Mouse (Mus musculus): ENCODE data around the gene Rcan2. TPM values are rescaled to one million over a fixed set of nuclear protein-coding genes. Genes with fewer than 3 reads are reported as not detected.

The Rcan2 gene
- polyA plus RNA-seq, 1 experiment: 3.1 TPM

DNA sequence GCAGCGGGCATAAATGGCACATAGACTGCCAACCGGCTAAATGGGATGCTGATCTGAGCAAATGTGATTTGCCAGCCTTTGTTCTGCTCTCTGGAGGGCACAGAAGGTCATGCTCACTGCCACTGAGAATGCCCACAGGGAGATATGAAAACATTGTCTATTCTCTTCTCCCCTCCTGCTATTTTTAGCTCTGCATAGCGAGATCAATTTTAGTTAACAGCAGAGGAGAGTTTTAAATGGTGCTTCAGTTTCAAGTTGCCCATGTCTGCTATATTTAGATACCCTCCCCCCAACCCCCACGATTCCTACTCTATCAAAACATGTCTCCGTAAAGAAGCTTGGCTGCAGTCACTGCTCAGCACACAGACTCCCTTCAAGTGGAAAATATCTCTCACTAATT lies 225.2 kb downstream of the Rcan2 start:
- peaks cover 2% of the 10 kb centered on the region for H3K4me1 ChIP-seq (ENCODE audit: control insufficient read depth, insufficient read depth, low read length)
- no peak overlapping the region for H3K27ac ChIP-seq (ENCODE audit: insufficient read depth, low read length)
- no peaks in the 10 kb centered on the region for H3K27me3 ChIP-seq (ENCODE audit: control insufficient read depth, insufficient read depth, low read length, poor library complexity, severe bottlenecking)
- H3K9me3 ChIP-seq (replicated peaks; ENCODE audit: control insufficient read depth, insufficient read depth, low read length, poor library complexity, severe bottlenecking): no peaks in the 10 kb centered on the region
- H3K9ac ChIP-seq (ENCODE audit: low read depth, poor library complexity, severe bottlenecking): no peak overlapping the region
- TF ChIP-seq POLR2A (IDR thresholded peaks at IDR 0.05; ENCODE audit: insufficient read depth, low read length) (no peak), EP300 (IDR thresholded peaks at IDR 0.05; ENCODE audit: insufficient read depth, low read depth, low read length) (no peak), CTCF (IDR thresholded peaks at IDR 0.05; ENCODE audit: low read depth, low read length) (no peak)
- H3K4me3 ChIP-seq (ENCODE audit: low read depth, low read length): no peak overlapping the region
- H3K36me3 ChIP-seq (ENCODE audit: control insufficient read depth, insufficient read depth, low read length, poor library complexity, severe bottlenecking): no peaks in the 10 kb centered on the region

DNA sequence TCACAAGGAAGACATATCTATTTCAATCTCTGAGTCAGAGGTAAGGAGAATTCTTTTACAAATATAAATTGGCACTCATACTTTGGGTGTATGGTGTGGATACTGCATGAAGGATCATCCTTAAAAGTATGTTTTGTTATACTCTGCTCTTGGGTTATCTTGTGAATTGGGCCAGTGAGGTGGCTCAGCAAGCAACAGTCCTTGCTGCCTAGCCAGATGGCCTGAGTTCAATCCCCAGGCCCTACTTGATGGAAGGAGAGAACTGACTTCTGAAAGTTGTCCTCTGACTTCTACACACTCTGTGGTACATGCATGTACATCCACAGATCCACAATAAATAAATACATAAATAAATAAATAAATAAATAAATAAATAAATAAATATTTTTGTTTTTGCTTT lies 225.6 kb downstream of the Rcan2 start:
- Histone ChIP-seq H3K36me3 (ENCODE audit: control insufficient read depth, insufficient read depth, low read length, poor library complexity, severe bottlenecking) (no peaks in the 10 kb centered on the region), H3K27ac (ENCODE audit: insufficient read depth, low read length) (no peak overlapping the region), H3K4me3 (ENCODE audit: low read depth, low read length) (no peak overlapping the region)

DNA sequence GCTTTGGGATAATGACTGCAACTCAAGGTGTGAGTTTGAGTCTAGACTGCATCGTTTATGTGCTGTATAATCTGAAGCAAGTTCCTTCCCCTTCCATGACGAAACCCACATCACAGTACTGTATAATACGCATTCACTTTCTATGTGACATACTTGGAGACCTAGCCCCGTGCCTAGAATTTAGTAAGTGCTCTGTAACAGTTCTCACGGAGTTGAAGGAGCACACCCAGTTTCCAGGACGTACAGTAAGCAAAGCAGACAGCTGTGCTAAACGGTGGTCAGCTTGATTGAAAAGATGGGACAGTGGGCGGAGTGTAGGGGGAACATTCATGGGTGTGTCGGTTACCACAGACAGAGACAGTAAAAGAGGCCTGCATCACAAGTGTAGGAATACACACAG lies 226.2 kb downstream of the Rcan2 start:
- Histone ChIP-seq H3K9me3 (replicated peaks; ENCODE audit: control insufficient read depth, insufficient read depth, low read length, poor library complexity, severe bottlenecking) (no peaks in the 10 kb centered on the region), H3K27me3 (ENCODE audit: control insufficient read depth, insufficient read depth, low read length, poor library complexity, severe bottlenecking) (no peaks in the 10 kb centered on the region), H3K36me3 (ENCODE audit: control insufficient read depth, insufficient read depth, low read length, poor library complexity, severe bottlenecking) (no peaks in the 10 kb centered on the region), H3K4me3 (ENCODE audit: low read depth, low read length) (no peak overlapping the region), H3K27ac (ENCODE audit: insufficient read depth, low read length) (no peak overlapping the region), H3K9ac (ENCODE audit: low read depth, poor library complexity, severe bottlenecking) (no peak overlapping the region), H3K4me1 (ENCODE audit: control insufficient read depth, insufficient read depth, low read length) (peaks cover 2% of the 10 kb centered on the region)
- TF ChIP-seq CTCF (IDR thresholded peaks at IDR 0.05; ENCODE audit: low read depth, low read length) (no peak), EP300 (IDR thresholded peaks at IDR 0.05; ENCODE audit: insufficient read depth, low read depth, low read length) (no peak)

More for the DNA sequence above, 225.6 kb downstream of the Rcan2 start:
- no peak for TF ChIP-seq CTCF (IDR thresholded peaks at IDR 0.05; ENCODE audit: low read depth, low read length)
- no peak for TF ChIP-seq POLR2A (IDR thresholded peaks at IDR 0.05; ENCODE audit: insufficient read depth, low read length)
- no peak for TF ChIP-seq EP300 (IDR thresholded peaks at IDR 0.05; ENCODE audit: insufficient read depth, low read depth, low read length)
- peaks cover 2% of the 10 kb centered on the region for H3K4me1 ChIP-seq (ENCODE audit: control insufficient read depth, insufficient read depth, low read length)
- no peaks in the 10 kb centered on the region for H3K9me3 ChIP-seq (replicated peaks; ENCODE audit: control insufficient read depth, insufficient read depth, low read length, poor library complexity, severe bottlenecking)
- H3K27me3 ChIP-seq (ENCODE audit: control insufficient read depth, insufficient read depth, low read length, poor library complexity, severe bottlenecking): no peaks in the 10 kb centered on the region
- H3K9ac ChIP-seq (ENCODE audit: low read depth, poor library complexity, severe bottlenecking): no peak overlapping the region

DNA sequence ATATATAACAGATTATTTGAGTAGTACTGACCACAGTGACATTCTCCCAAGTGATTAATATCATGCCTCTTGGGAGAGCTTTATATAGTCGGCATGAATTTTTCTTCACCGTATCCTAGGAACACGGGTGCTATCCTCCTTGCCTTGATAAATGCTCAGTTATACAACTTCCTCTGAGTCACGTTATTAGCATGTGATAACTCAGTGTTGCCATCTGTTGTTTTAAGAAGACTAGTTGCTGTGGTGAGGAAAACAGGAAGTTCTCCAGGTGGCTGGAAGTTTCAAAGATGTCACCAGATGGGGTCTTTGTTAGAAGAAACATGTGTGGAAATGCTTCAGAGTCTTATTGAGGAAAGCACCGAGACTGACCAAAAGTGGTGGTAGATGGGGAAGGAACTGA lies 228.5 kb downstream of the Rcan2 start:
- H3K9me3 ChIP-seq (replicated peaks; ENCODE audit: control insufficient read depth, insufficient read depth, low read length, poor library complexity, severe bottlenecking): no peaks in the 10 kb centered on the region
- no peak for TF ChIP-seq CTCF (IDR thresholded peaks at IDR 0.05; ENCODE audit: low read depth, low read length)
- no peak for TF ChIP-seq POLR2A (IDR thresholded peaks at IDR 0.05; ENCODE audit: insufficient read depth, low read length)
- TF ChIP-seq EP300 (IDR thresholded peaks at IDR 0.05; ENCODE audit: insufficient read depth, low read depth, low read length): no peak

DNA sequence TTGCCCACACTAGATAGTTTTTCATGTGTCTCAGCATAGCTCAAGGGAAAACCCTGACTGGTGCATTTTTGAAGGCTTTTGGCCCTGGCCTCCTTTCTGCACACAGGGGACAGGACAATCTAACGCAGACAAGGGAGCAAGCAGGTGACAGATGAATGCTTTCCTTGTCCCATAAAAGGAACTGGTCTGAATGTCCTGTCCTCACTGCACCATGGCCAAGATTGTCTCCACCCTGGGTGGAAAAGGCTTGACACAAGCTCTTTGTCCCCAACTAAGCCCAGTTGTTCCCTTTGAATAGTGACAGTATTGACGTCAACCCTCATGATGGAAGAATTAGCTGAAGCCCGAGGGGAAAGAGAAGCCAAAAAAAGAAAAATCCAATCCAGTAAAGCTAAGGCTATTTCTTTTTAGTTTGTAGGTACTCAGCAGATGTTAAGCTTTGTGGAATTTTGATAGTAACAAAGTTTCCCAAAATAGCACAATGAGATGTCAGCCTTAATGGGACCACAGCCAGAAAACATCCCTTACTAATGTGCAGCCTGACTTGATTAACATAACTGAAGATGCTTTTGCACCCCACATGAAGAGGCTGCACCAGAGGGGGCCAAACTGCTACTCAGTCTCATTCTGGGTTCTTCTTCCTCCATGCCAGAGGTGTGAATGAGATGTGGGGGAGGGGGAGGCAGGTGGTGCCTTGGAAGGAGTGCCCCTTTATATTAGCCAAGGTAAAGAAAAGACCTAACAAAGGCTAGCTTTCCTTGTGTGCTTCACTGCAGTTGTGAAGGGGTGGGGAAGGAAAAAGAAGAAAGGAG lies 229.8 kb downstream of the Rcan2 start:
- H3K36me3 ChIP-seq (ENCODE audit: control insufficient read depth, insufficient read depth, low read length, poor library complexity, severe bottlenecking): no peaks in the 10 kb centered on the region
- no peak overlapping the region for H3K27ac ChIP-seq (ENCODE audit: insufficient read depth, low read length)
- no peaks in the 10 kb centered on the region for H3K27me3 ChIP-seq (ENCODE audit: control insufficient read depth, insufficient read depth, low read length, poor library complexity, severe bottlenecking)
- no peak overlapping the region for H3K4me3 ChIP-seq (ENCODE audit: low read depth, low read length)
- H3K4me1 ChIP-seq (ENCODE audit: control insufficient read depth, insufficient read depth, low read length): peaks cover 2% of the 10 kb centered on the region
- H3K9ac ChIP-seq (ENCODE audit: low read depth, poor library complexity, severe bottlenecking): no peak overlapping the region
- no peaks in the 10 kb centered on the region for H3K9me3 ChIP-seq (replicated peaks; ENCODE audit: control insufficient read depth, insufficient read depth, low read length, poor library complexity, severe bottlenecking)
- no peak for TF ChIP-seq CTCF (IDR thresholded peaks at IDR 0.05; ENCODE audit: low read depth, low read length)
- peak; percentile 79 for TF ChIP-seq EP300 (IDR thresholded peaks at IDR 0.05; ENCODE audit: insufficient read depth, low read depth, low read length)

More for the DNA sequence above, 228.5 kb downstream of the Rcan2 start:
- Histone ChIP-seq H3K4me1 (ENCODE audit: control insufficient read depth, insufficient read depth, low read length) (peaks cover 2% of the 10 kb centered on the region), H3K27ac (ENCODE audit: insufficient read depth, low read length) (no peak overlapping the region), H3K4me3 (ENCODE audit: low read depth, low read length) (no peak overlapping the region), H3K27me3 (ENCODE audit: control insufficient read depth, insufficient read depth, low read length, poor library complexity, severe bottlenecking) (no peaks in the 10 kb centered on the region), H3K36me3 (ENCODE audit: control insufficient read depth, insufficient read depth, low read length, poor library complexity, severe bottlenecking) (no peaks in the 10 kb centered on the region), H3K9ac (ENCODE audit: low read depth, poor library complexity, severe bottlenecking) (no peak overlapping the region)

DNA sequence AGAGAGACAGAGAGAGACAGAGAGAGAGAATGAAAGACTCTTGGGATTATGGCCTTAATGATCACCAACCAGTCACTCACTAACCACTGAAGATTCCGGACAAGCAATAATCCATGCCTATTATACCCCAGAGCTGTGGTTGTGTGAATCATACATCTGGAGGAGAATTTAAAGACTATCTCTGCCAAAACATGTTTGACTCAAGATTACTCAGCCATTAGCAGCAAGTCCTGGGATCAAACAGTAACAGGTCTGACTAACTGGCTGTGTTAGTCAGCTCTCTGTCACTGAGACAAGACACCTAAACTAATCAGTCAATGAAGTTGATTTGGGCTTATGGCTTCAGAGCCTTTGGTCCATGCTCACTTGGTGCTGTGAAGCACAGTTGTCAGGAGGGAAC lies 233.9 kb downstream of the Rcan2 start:
- no peak for TF ChIP-seq POLR2A (IDR thresholded peaks at IDR 0.05; ENCODE audit: insufficient read depth, low read length)
- no peak for TF ChIP-seq CTCF (IDR thresholded peaks at IDR 0.05; ENCODE audit: low read depth, low read length)
- no peak for TF ChIP-seq EP300 (IDR thresholded peaks at IDR 0.05; ENCODE audit: insufficient read depth, low read depth, low read length)
- H3K36me3 ChIP-seq (ENCODE audit: control insufficient read depth, insufficient read depth, low read length, poor library complexity, severe bottlenecking): no peaks in the 10 kb centered on the region
- H3K27ac ChIP-seq (ENCODE audit: insufficient read depth, low read length): no peak overlapping the region
- H3K27me3 ChIP-seq (ENCODE audit: control insufficient read depth, insufficient read depth, low read length, poor library complexity, severe bottlenecking): no peaks in the 10 kb centered on the region
- no peak overlapping the region for H3K9ac ChIP-seq (ENCODE audit: low read depth, poor library complexity, severe bottlenecking)
- H3K4me1 ChIP-seq (ENCODE audit: control insufficient read depth, insufficient read depth, low read length): peaks cover 2% of the 10 kb centered on the region
- no peak overlapping the region for H3K4me3 ChIP-seq (ENCODE audit: low read depth, low read length)
- H3K9me3 ChIP-seq (replicated peaks; ENCODE audit: control insufficient read depth, insufficient read depth, low read length, poor library complexity, severe bottlenecking): no peaks in the 10 kb centered on the region
